Mouse (Mus musculus) MEL (cell line): ENCODE data around the gene Map3k20.

Experiments
- BHLHE40 ChIP-seq: IDR thresholded peaks from 2 replicates; pipeline ENCODE4 v1.6.1; 2012; ENCODE audit warnings: low read depth, mild to moderate bottlenecking, inconsistent platforms, low read length, improper control_type of control experiment, borderline replicate concordance
- CHD2 ChIP-seq: IDR thresholded peaks from 2 replicates; pipeline ENCODE4 v1.6.1; 2011; ENCODE audit warnings: low read length, improper control_type of control experiment
- CTCF ChIP-seq, 3 experiments: IDR thresholded peaks in 2 of 3; conservative IDR thresholded peaks in 1 of 3; 2 replicates each; pipeline ENCODE4 v1.5.1; 2011 to 2012; ENCODE audit warnings: low read length in 3 of 3, low read depth in 2 of 3, mild to moderate bottlenecking in 2 of 3, improper control_type of control experiment in 1 of 3, inconsistent platforms in 1 of 3, mixed read lengths in 1 of 3, moderate library complexity in 1 of 3; ENCODE audit not compliant: control insufficient read depth in 1 of 3, insufficient read depth in 1 of 3, poor library complexity in 1 of 3, severe bottlenecking in 1 of 3
- EP300 ChIP-seq, 2 experiments: IDR thresholded peaks; 2 replicates each; pipeline ENCODE4 v1.6.1; 2011; ENCODE audit warnings: improper control_type of control experiment in 2 of 2, low read length in 2 of 2, low read depth in 1 of 2, mild to moderate bottlenecking in 1 of 2
- MAFK ChIP-seq: IDR thresholded peaks from 2 replicates; pipeline ENCODE4 v1.6.1; 2011; ENCODE audit warnings: low read depth, mild to moderate bottlenecking, low read length, improper control_type of control experiment, borderline replicate concordance
- MAZ ChIP-seq: IDR thresholded peaks from 2 replicates; pipeline ENCODE4 v1.6.1; 2012; ENCODE audit warnings: low read depth, mild to moderate bottlenecking, inconsistent platforms, low read length, improper control_type of control experiment
- MXI1 ChIP-seq: IDR thresholded peaks from 2 replicates; pipeline ENCODE4 v1.6.1; 2011; ENCODE audit warnings: mild to moderate bottlenecking, low read depth, low read length, improper control_type of control experiment
- NELFE ChIP-seq: IDR thresholded peaks from 2 replicates; pipeline ENCODE4 v1.6.1; 2011; ENCODE audit warnings: low read depth, low read length, improper control_type of control experiment
- POLR2A ChIP-seq, 2 experiments: IDR thresholded peaks; 2 replicates each; pipeline ENCODE4 v1.6.1; 2011 to 2012; ENCODE audit warnings: low read length in 2 of 2, mild to moderate bottlenecking in 2 of 2, control low read depth in 1 of 2, improper control_type of control experiment in 1 of 2, low read depth in 1 of 2, moderate library complexity in 1 of 2; ENCODE audit not compliant: control insufficient read depth in 1 of 2, insufficient read depth in 1 of 2, poor library complexity in 1 of 2
- SMC3 ChIP-seq: IDR thresholded peaks from 2 replicates; pipeline ENCODE4 v1.6.1; 2011; ENCODE audit warnings: low read depth, low read length, improper control_type of control experiment
- TAL1 ChIP-seq: IDR thresholded peaks from 2 replicates; pipeline ENCODE4 v1.6.1; 2012; ENCODE audit warnings: mild to moderate bottlenecking, inconsistent platforms, low read length, moderate library complexity, mixed read lengths
- TBP ChIP-seq: IDR thresholded peaks from 2 replicates; pipeline ENCODE4 v1.8.0; 2011; ENCODE audit warnings: low read depth, low read length, improper control_type of control experiment
- TCF12 ChIP-seq: IDR thresholded peaks from 2 replicates; pipeline ENCODE4 v1.6.1; 2014; ENCODE audit warnings: low read depth, mild to moderate bottlenecking, inconsistent platforms, low read length, improper control_type of control experiment, moderate library complexity
- UBTF ChIP-seq: IDR thresholded peaks from 2 replicates; pipeline ENCODE4 v1.6.1; 2012; ENCODE audit warnings: low read depth, mild to moderate bottlenecking, inconsistent platforms, low read length, improper control_type of control experiment, moderate library complexity, borderline replicate concordance; ENCODE audit not compliant: insufficient read depth

GRCm38 (mm10) chr2:72412266-72412665, 126.8 kb downstream of the Map3k20 start:
- TF ChIP-seq UBTF (no peak), MAZ (no peak), MAFK (no peak), MXI1 (no peak), BHLHE40 (no peak), NELFE (no peak), TBP (no peak), EP300 (IDR thresholded peaks at IDR 0.05; ENCODE audit: low read depth in 1 of 2, low read length in 2 of 2) (no peak), CTCF (IDR thresholded peaks at IDR 0.05 in 2 of 3, conservative IDR thresholded peaks at IDR 0.05 in 1 of 3; ENCODE audit: control insufficient read depth in 1 of 3, insufficient read depth in 1 of 3, low read depth in 2 of 3, low read length in 3 of 3, poor library complexity in 1 of 3, severe bottlenecking in 1 of 3) (no peak), CHD2 (no peak), POLR2A (IDR thresholded peaks at IDR 0.05; ENCODE audit: control insufficient read depth in 1 of 2, insufficient read depth in 1 of 2, low read depth in 1 of 2, low read length in 2 of 2, poor library complexity in 1 of 2) (no peak), TAL1 (no peak), TCF12 (no peak), SMC3 (no peak)
